Comparison of ENCODE assay signal across 10 mouse cellular contexts in genomic region chr2:28294509-28294908, GRCm38 (mm10).
DNase-seq lines count a peak whose midpoint lies in the region; ATAC-seq and TF ChIP-seq lines count a peak whose summit lies in the region.
"Had no signal": no experiment of that assay in that cellular context is flagged by ENCODE, and none has a peak within 500 bp of the region (broad histone marks: within the 10 kb centered on the region; RNA-seq: fewer than 3 reads in every experiment).

No protein-coding gene starts in this region.

- no peaks in the 10 kb centered on the region for H3K9me3 ChIP-seq in stomach, postnatal 0 days (ENCODE audit: control insufficient read depth, low read length)
- H3K9me3 ChIP-seq in forebrain, embryonic 11.5 days (ENCODE audit: control insufficient read depth, low read length), result no peaks in the 10 kb centered on the region
- H3K9me3 ChIP-seq: heart, embryonic 15.5 days had no signal

- H3K27me3 ChIP-seq in stomach, postnatal 0 days (ENCODE audit: control insufficient read depth, insufficient read depth, low read length), result no peaks in the 10 kb centered on the region
- peaks cover 4% of the 10 kb centered on the region for H3K27me3 ChIP-seq in forebrain, embryonic 11.5 days (ENCODE audit: control insufficient read depth, insufficient read depth, low read length)

- no peak overlapping the region for H3K27ac ChIP-seq in stomach, postnatal 0 days (replicated peaks)
- no peak overlapping the region for H3K27ac ChIP-seq in forebrain, embryonic 11.5 days (ENCODE audit: low read depth, low read length)
- H3K27ac ChIP-seq: heart, embryonic 15.5 days had no signal

- H3K4me2 ChIP-seq in stomach, postnatal 0 days (replicated peaks; ENCODE audit: low read depth), result no peak overlapping the region
- H3K4me2 ChIP-seq in forebrain, embryonic 11.5 days (ENCODE audit: low read depth, low read length, severe bottlenecking), result no peak overlapping the region
- H3K4me2 ChIP-seq: heart, embryonic 15.5 days had no signal

- ATAC-seq in stomach, postnatal 0 days (ENCODE audit: low FRiP score, low TSS enrichment), result peak; percentile 56; the same call in 1 of the 2 replicates
- no peak for ATAC-seq in forebrain, embryonic 11.5 days (replicated peaks; ENCODE audit: low FRiP score)

- no peaks in the 10 kb centered on the region for H3K4me1 ChIP-seq in stomach, postnatal 0 days (replicated peaks; ENCODE audit: control insufficient read depth, insufficient read depth)
- H3K4me1 ChIP-seq in forebrain, embryonic 11.5 days (replicated peaks; ENCODE audit: control insufficient read depth, insufficient read depth, low read length), result peaks cover 9% of the 10 kb centered on the region

- no peaks in the 10 kb centered on the region for H3K36me3 ChIP-seq in stomach, postnatal 0 days (ENCODE audit: control insufficient read depth, insufficient read depth, low read length)
- no peaks in the 10 kb centered on the region for H3K36me3 ChIP-seq in forebrain, embryonic 11.5 days (ENCODE audit: control insufficient read depth, insufficient read depth, low read length)
- H3K36me3 ChIP-seq: heart, embryonic 15.5 days had no signal

- 29% methylated on average over 7 of the region's 7 CpGs for WGBS in stomach, postnatal 0 days
- 65% methylated on average over 7 of the region's 7 CpGs for WGBS in forebrain, embryonic 11.5 days

- H3K4me3 ChIP-seq in stomach, postnatal 0 days (ENCODE audit: low read depth, low read length), result no peak overlapping the region
- H3K4me3 ChIP-seq in forebrain, embryonic 11.5 days (ENCODE audit: low read depth, low read length), result no peak overlapping the region
- H3K4me3 ChIP-seq: heart, embryonic 15.5 days had no signal

- H3K9ac ChIP-seq in stomach, postnatal 0 days (ENCODE audit: low read length), result no peak overlapping the region
- no peak overlapping the region for H3K9ac ChIP-seq in forebrain, embryonic 11.5 days (ENCODE audit: low read length)
- H3K9ac ChIP-seq: heart, embryonic 15.5 days had no signal

- TF ChIP-seq EP300 in stomach, postnatal 0 days (optimal IDR thresholded peaks at IDR 0.05), result no peak

- no peak for TF ChIP-seq CTCF in stomach, postnatal 0 days (IDR thresholded peaks at IDR 0.05; ENCODE audit: low read depth)

- peak; percentile 68 for DNase-seq in lung, postnatal 10 days
- DNase-seq in lung, postnatal 14 days, result no peak
- peak; percentile 7 for DNase-seq in gastrocnemius, adult 18-20 months (ENCODE audit: low spot score)
- peak; percentile 84 for DNase-seq in kidney, postnatal 10 days
- DNase-seq in stomach, postnatal 0 days (ENCODE audit: low spot score), result peak; percentile 16
- DNase-seq in natural killer cell, adult 2 months (ENCODE audit: low spot score in 2 of 2), result no peak
- DNase-seq in urinary bladder, postnatal 4 days (ENCODE audit: low spot score in 2 of 2), result no peak
- no peak for DNase-seq in forebrain, embryonic 11.5 days (ENCODE audit: low spot score)
- DNase-seq: layer of hippocampus, postnatal 36 days had no signal

Comparison
In these comparisons a context has a peak if more than half of its experiments do, and no peak if none do; other contexts are left out.
1. DNase-seq: peak in lung, postnatal 10 days (single experiment), gastrocnemius, adult 18-20 months (single experiment), kidney, postnatal 10 days (single experiment) and stomach, postnatal 0 days (single experiment); none in lung, postnatal 14 days (single experiment), natural killer cell, adult 2 months (0 of 2), urinary bladder, postnatal 4 days (0 of 2) and forebrain, embryonic 11.5 days (single experiment).